Mouse (Mus musculus): ENCODE data around the gene Rdh16. TPM values are rescaled to one million over a fixed set of nuclear protein-coding genes. Genes with fewer than 3 reads are reported as not detected.

Rdh16 gene
- polyA plus RNA-seq, 1 experiment from 2014 or later: not detected

DNA sequence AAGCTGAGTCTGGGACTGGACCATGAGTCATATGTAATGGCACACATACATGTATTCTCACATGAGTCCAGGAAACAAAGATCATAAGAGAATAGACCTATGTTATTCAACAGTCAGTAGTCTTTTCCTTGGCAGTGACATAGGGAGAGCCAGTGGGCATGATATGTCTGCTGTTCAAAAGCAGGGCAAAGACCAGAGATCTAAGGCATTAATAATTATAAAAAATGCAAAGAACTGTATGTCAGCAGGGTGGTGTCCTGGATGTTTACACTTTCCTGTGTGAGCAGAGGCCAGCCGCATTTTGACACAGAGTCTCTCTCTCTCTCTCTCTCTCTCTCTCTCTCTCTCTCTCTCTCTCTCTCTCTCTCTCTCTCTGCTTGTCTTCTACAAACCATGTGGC is 48.7 kb downstream of the Rdh16 start, which contains the start of gene Rdh19:
Gene Rdh19, plus strand, starts transcription at position 301 of the 400 bp plus-strand sequence.
- no peak for ATAC-seq
- Histone ChIP-seq H3K27me3 (replicated peaks; ENCODE audit: control insufficient read depth, insufficient read depth, low read length) (no peaks in the 10 kb centered on the region), H3K4me1 (ENCODE audit: control insufficient read depth, insufficient read depth, low read length) (no peaks in the 10 kb centered on the region), H3K4me3 (ENCODE audit: low read length) (no peak within 1 kb of the TSS), H3K9me3 (ENCODE audit: control insufficient read depth, low read length) (no peaks in the 10 kb centered on the region), H3K9ac (ENCODE audit: low read depth, low read length) (no peak within 1 kb of the TSS), H3K36me3 (ENCODE audit: control insufficient read depth, insufficient read depth, low read length) (no peaks in the 10 kb centered on the region), H3K27ac (ENCODE audit: low read length) (no peak within 1 kb of the TSS), H3K4me2 (ENCODE audit: low read depth, low read length) (no peak within 1 kb of the TSS)
- 42% methylated on average over 1 of the region's 1 CpGs for WGBS

DNA sequence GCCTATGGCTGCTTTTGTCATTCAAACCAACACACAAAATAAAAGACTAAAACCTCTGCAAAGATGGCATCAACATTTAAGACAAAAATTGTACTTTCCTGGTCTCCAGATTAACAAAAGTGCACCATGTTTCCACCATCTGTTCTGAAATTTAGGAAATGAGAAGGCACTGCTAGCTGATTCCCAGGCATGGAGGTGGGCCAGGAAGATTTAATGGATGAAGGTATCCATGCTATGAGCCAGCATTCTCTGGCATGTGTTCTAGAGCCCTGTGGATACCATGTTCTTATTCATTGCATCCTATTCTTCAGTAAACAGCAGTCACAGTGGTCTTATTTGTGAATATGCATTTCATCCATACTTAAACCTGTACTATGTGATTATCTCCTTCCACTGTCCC is 55.4 kb downstream of the Rdh16 start:
- H3K27me3 ChIP-seq (replicated peaks; ENCODE audit: control insufficient read depth, insufficient read depth, low read length): no peaks in the 10 kb centered on the region; the same call in 1 of the 2 replicates
- no peaks in the 10 kb centered on the region for H3K36me3 ChIP-seq (ENCODE audit: control insufficient read depth, insufficient read depth, low read length)
- H3K4me3 ChIP-seq (ENCODE audit: low read length): no peak overlapping the region
- no peak for ATAC-seq
- H3K9ac ChIP-seq (ENCODE audit: low read depth, low read length): no peak overlapping the region
- no peak overlapping the region for H3K4me2 ChIP-seq (ENCODE audit: low read depth, low read length)
- H3K4me1 ChIP-seq (ENCODE audit: control insufficient read depth, insufficient read depth, low read length): no peaks in the 10 kb centered on the region
- no peaks in the 10 kb centered on the region for H3K9me3 ChIP-seq (ENCODE audit: control insufficient read depth, low read length)
- no peak overlapping the region for H3K27ac ChIP-seq (ENCODE audit: low read length)

DNA sequence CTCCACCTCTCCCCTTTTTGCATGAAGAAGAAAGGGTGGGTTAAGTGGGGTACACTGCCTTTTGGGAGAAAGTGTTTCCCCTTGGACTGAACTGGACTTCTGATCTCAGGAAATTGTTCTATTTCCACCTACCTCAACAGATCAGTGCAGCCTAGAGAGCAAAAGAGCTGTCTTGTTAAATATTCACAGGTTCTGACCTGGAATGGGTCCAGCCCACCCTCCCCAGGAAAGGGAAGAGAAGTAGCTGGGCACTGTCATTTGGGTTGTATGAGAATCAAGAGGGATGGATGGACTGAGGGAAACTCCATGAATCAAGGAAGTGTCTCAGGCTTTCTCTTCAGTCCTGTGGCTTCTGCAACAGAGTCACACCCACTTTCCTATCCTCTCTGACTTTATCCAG is 64.0 kb downstream of the Rdh16 start:
- no peaks in the 10 kb centered on the region; the same call in 1 of the 2 replicates for H3K27me3 ChIP-seq (replicated peaks; ENCODE audit: control insufficient read depth, insufficient read depth, low read length)
- H3K36me3 ChIP-seq (ENCODE audit: control insufficient read depth, insufficient read depth, low read length): no peaks in the 10 kb centered on the region
- no peak for ATAC-seq
- 0 out of 2 replicates have a peak, but pooled peaks cover 2% of the 10 kb centered on the region for H3K4me1 ChIP-seq (ENCODE audit: control insufficient read depth, insufficient read depth, low read length)
- no peak overlapping the region for H3K4me3 ChIP-seq (ENCODE audit: low read length)
- H3K9ac ChIP-seq (ENCODE audit: low read depth, low read length): no peak overlapping the region
- H3K9me3 ChIP-seq (ENCODE audit: control insufficient read depth, low read length): no peaks in the 10 kb centered on the region; the same call in 1 of the 2 replicates
- H3K4me2 ChIP-seq (ENCODE audit: low read depth, low read length): no peak overlapping the region
- no peak overlapping the region for H3K27ac ChIP-seq (ENCODE audit: low read length)

DNA sequence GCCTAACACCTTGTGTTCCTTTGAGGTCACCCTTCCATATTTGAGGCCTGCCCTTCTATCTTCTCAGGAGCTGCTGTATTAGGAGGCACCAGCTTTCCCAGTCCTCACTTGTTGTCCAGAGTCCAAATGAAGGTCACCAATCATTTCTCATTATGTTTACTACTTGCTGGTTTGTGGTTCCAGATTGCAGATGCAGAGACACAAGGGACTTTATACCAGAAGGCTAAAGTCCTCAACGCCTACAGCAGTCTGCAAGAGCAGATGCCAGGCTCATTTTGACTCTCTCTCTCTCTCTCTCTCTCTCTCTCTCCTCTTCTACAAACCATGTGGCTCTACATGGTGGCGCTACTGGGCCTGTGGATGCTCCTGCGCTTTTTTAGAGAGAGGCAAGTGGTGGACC is 65.3 kb downstream of the Rdh16 start, which contains the start of gene Rdh16f2:
Gene Rdh16f2, plus strand, starts transcription at position 243 of the 400 bp plus-strand sequence.
- ATAC-seq: no peak
- Histone ChIP-seq H3K27ac (ENCODE audit: low read length) (no peak within 1 kb of the TSS), H3K27me3 (replicated peaks; ENCODE audit: control insufficient read depth, insufficient read depth, low read length) (no peaks in the 10 kb centered on the region), H3K36me3 (ENCODE audit: control insufficient read depth, insufficient read depth, low read length) (no peaks in the 10 kb centered on the region), H3K9me3 (ENCODE audit: control insufficient read depth, low read length) (peaks cover 2% of the 10 kb centered on the region; the same call in 1 of the 2 replicates), H3K4me1 (ENCODE audit: control insufficient read depth, insufficient read depth, low read length) (0 out of 2 replicates have a peak, but pooled peaks cover 2% of the 10 kb centered on the region), H3K9ac (ENCODE audit: low read depth, low read length) (no peak within 1 kb of the TSS), H3K4me3 (ENCODE audit: low read length) (no peak within 1 kb of the TSS), H3K4me2 (ENCODE audit: low read depth, low read length) (no peak within 1 kb of the TSS)
- WGBS: 89% methylated on average over 3 of the region's 3 CpGs

DNA sequence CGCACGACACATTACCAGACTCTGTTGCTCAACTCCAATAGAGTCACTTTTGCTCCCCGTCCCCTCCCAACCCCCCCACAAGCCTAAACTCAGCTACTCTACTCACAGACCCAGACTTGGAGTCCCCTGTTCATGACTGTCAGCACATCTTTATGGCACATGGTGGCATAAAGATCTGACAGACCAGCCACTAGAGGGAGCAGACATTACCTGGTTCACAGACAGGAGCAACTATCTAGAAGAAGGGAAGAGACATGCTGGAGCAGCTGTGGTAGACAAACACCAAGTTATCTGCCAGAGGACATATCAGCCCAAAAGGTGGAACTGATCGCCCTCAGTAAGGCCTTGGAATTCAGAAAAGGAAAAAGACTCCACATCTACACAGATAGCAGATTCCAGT is 71.5 kb downstream of the Rdh16 start:
- no peak overlapping the region for H3K9ac ChIP-seq (ENCODE audit: low read depth, low read length)
- no peak overlapping the region for H3K27ac ChIP-seq (ENCODE audit: low read length)
- WGBS: 78% methylated on average over 4 of the region's 4 CpGs
- no peak for ATAC-seq
- no peak overlapping the region for H3K4me2 ChIP-seq (ENCODE audit: low read depth, low read length)
- no peak overlapping the region for H3K4me3 ChIP-seq (ENCODE audit: low read length)
- no peaks in the 10 kb centered on the region for H3K36me3 ChIP-seq (ENCODE audit: control insufficient read depth, insufficient read depth, low read length)
- no peaks in the 10 kb centered on the region for H3K27me3 ChIP-seq (replicated peaks; ENCODE audit: control insufficient read depth, insufficient read depth, low read length)
- peaks cover 2% of the 10 kb centered on the region; the same call in 1 of the 2 replicates for H3K9me3 ChIP-seq (ENCODE audit: control insufficient read depth, low read length)
- H3K4me1 ChIP-seq (ENCODE audit: control insufficient read depth, insufficient read depth, low read length): 0 out of 2 replicates have a peak, but pooled peaks cover 4% of the 10 kb centered on the region

DNA sequence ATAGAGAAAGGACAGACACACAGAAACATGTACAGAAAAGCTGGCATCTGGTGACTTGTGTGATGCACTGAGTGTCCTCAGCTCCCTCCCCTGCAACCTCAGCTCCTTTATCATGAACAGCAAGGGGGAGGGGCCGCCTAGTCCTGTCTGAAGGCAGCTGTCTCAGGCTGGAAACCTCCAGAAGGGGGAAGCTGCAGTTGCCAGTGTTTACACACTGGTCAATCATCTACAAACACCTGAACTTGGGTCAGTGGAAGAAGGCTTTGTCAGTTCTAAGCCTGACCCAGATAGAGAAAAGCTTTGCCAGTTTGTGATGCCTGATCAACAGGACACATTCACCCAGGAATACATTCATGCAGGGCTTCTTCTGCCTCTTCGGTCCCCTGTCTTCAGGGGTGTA is 76.7 kb downstream of the Rdh16 start:
- H3K36me3 ChIP-seq (ENCODE audit: control insufficient read depth, insufficient read depth, low read length): no peaks in the 10 kb centered on the region
- peak; percentile 84 for ATAC-seq
- peak overlapping the region; percentile 44 for H3K4me2 ChIP-seq (ENCODE audit: low read depth, low read length)
- peak overlapping the region; percentile 94 for H3K27ac ChIP-seq (ENCODE audit: low read length)
- no peaks in the 10 kb centered on the region for H3K27me3 ChIP-seq (replicated peaks; ENCODE audit: control insufficient read depth, insufficient read depth, low read length)
- H3K4me3 ChIP-seq (ENCODE audit: low read length): peak overlapping the region; percentile 19; the same call in 1 of the 2 replicates
- no peak overlapping the region for H3K9ac ChIP-seq (ENCODE audit: low read depth, low read length)
- 33% methylated on average over 2 of the region's 2 CpGs for WGBS
- no peaks in the 10 kb centered on the region for H3K9me3 ChIP-seq (ENCODE audit: control insufficient read depth, low read length)
- H3K4me1 ChIP-seq (ENCODE audit: control insufficient read depth, insufficient read depth, low read length): peaks cover 13% of the 10 kb centered on the region; the same call in 1 of the 2 replicates

DNA sequence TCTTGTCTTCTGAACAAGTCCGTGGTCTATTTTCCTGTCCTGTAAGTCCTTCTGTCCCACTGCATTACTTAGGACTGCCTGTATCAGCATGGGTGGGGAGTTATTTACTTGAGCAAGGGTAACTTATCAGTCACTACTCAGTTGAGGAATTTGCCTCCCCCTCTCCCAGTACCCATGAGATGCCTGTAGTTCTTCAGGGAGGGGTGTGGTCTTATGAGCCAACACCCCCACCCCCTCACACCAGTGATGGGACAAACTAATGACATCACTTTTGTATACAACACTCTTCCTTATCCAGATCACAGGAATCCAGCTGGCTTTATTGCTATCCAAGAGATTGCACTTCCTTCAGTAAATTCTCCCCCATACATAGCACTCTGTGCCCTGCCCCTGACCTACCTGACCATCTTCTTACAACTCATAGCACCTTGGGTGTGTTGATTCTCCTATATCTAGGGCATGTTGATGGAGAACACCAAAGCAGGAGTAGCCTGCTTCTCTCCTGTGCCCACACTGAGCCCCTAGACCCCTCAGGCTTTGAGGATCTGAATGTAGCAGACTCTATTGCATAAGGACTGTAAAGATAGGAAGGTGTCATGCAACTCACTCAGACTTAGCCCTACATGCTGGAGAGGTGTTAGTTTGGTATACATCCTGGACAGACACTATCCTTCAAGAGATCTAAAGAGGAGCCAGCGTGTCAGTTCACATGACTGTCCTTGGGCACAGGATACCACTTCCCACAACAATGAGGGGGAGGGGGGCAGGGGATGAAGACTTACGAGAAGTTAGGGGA is 77.5 kb downstream of the Rdh16 start:
- 43% methylated on average over 3 of the region's 3 CpGs for WGBS
- ATAC-seq: peak; percentile 84

DNA sequence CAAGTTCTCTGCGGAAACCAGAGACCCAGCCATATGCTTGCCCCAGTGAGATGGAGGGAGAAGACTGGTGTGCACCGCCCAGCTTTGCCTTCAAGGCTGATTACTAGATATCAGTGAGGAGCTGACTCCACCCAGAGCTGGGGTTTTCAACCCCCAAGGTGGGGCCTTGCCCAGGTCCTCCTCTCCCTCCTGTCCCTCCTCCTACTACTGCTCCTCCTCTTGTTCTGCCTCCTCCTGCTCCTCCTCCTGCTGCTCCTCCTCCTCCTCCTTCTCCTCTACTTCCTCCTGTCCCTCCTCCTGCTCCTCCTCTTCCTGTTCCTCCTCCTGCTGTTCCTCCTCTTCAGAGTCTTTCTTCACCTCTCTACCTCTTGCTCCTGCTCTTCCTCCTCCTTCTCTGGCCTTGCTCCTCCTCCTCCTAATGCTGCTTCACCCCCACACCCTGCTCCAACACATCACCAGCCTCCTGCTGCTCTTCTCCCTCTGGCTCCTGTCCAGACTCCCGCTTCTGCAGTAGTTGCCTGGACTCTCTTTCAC is 78.3 kb downstream of the Rdh16 start:
- peak overlapping the region; percentile 44 for H3K4me2 ChIP-seq (ENCODE audit: low read depth, low read length)
- peak; percentile 87 for ATAC-seq
- 54% methylated on average over 3 of the region's 3 CpGs for WGBS
- 0 out of 2 replicates have a peak overlapping the region, but pooled peaks have one; percentile 27 for H3K9ac ChIP-seq (ENCODE audit: low read depth, low read length)
- no peaks in the 10 kb centered on the region for H3K27me3 ChIP-seq (replicated peaks; ENCODE audit: control insufficient read depth, insufficient read depth, low read length)
- peak overlapping the region; percentile 94 for H3K27ac ChIP-seq (ENCODE audit: low read length)
- H3K4me3 ChIP-seq (ENCODE audit: low read length): peak overlapping the region; percentile 23
- peaks cover 13% of the 10 kb centered on the region; the same call in 1 of the 2 replicates for H3K4me1 ChIP-seq (ENCODE audit: control insufficient read depth, insufficient read depth, low read length)
- no peaks in the 10 kb centered on the region for H3K36me3 ChIP-seq (ENCODE audit: control insufficient read depth, insufficient read depth, low read length)
- H3K9me3 ChIP-seq (ENCODE audit: control insufficient read depth, low read length): no peaks in the 10 kb centered on the region

More for the DNA sequence above, 77.5 kb downstream of the Rdh16 start:
- Histone ChIP-seq H3K4me2 (ENCODE audit: low read depth, low read length) (peak overlapping the region; percentile 44), H3K4me3 (ENCODE audit: low read length) (peak overlapping the region; percentile 19; the same call in 1 of the 2 replicates), H3K9ac (ENCODE audit: low read depth, low read length) (no peak overlapping the region), H3K27me3 (replicated peaks; ENCODE audit: control insufficient read depth, insufficient read depth, low read length) (no peaks in the 10 kb centered on the region), H3K36me3 (ENCODE audit: control insufficient read depth, insufficient read depth, low read length) (no peaks in the 10 kb centered on the region), H3K9me3 (ENCODE audit: control insufficient read depth, low read length) (no peaks in the 10 kb centered on the region), H3K4me1 (ENCODE audit: control insufficient read depth, insufficient read depth, low read length) (peaks cover 13% of the 10 kb centered on the region; the same call in 1 of the 2 replicates), H3K27ac (ENCODE audit: low read length) (peak overlapping the region; percentile 94)

DNA sequence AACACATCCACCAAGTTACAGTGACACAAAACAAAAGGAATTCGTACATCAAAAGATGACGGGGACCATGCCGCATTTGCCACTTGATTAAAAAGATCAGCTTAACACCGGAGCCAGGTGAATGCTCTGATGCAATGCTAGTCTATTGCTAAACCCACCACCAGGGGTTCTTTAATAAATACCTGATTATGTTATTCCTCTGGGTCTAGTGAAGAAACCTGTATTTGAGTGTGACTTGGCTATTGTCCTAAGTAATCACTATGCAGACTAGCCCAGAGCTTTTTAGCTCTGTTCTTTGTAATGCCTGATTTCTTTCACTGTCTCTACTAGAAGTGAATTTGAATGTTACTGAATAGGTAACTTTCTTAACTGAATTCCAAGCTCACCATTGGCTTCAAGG is 80.1 kb downstream of the Rdh16 start:
- Histone ChIP-seq H3K9ac (ENCODE audit: low read depth, low read length) (no peak overlapping the region), H3K27me3 (replicated peaks; ENCODE audit: control insufficient read depth, insufficient read depth, low read length) (no peaks in the 10 kb centered on the region), H3K4me2 (ENCODE audit: low read depth, low read length) (no peak overlapping the region), H3K27ac (ENCODE audit: low read length) (no peak overlapping the region), H3K36me3 (ENCODE audit: control insufficient read depth, insufficient read depth, low read length) (no peaks in the 10 kb centered on the region), H3K4me1 (ENCODE audit: control insufficient read depth, insufficient read depth, low read length) (peaks cover 13% of the 10 kb centered on the region; the same call in 1 of the 2 replicates), H3K4me3 (ENCODE audit: low read length) (no peak overlapping the region), H3K9me3 (ENCODE audit: control insufficient read depth, low read length) (no peaks in the 10 kb centered on the region)
- ATAC-seq: no peak
- 94% methylated on average over 4 of the region's 4 CpGs for WGBS

Measured in intestine, embryonic 16.5 days (tissue).